Mouse (Mus musculus): ENCODE measurements around the gene 4930519P11Rik. TPM values are rescaled to one million over a fixed set of nuclear protein-coding genes. Genes with fewer than 3 reads are reported as not detected.

4930519P11Rik gene
- total and polyA plus RNA-seq, 2 experiments from 2014 or later, result not detected

DNA sequence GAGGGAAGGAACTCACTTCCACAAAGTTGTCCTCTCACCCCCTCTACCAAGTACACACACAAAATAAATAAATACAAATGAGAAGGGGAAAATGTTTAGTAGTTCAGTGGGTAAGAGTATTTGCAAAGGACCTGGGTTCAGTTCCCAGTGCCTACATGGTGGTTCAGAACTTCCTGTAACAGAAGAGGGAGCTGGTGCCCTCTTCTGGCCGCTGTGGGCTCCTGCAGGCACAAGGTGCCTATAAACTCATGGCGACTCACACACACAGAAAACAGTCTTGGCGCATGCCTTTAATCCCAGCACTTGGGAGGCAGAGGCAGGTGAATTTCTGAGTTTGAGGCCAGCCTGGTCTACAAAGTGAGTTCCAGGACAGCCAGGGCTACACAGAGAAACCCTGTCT, 25.3 kb upstream of the 4930519P11Rik start:
- DNase-seq (ENCODE audit: low spot score), result no peak
- no peaks in the 10 kb centered on the region for H3K4me1 ChIP-seq (ENCODE audit: control insufficient read depth, insufficient read depth)
- peaks cover 40% of the 10 kb centered on the region for H3K36me3 ChIP-seq (replicated peaks; ENCODE audit: control insufficient read depth, insufficient read depth, low read length)
- H3K4me2 ChIP-seq (ENCODE audit: low read depth, low read length), result no peak overlapping the region
- H3K27ac ChIP-seq (ENCODE audit: low read depth), result no peak overlapping the region
- TF ChIP-seq CTCF (IDR thresholded peaks at IDR 0.05; ENCODE audit: low read depth) (no peak), EP300 (IDR thresholded peaks at IDR 0.05; ENCODE audit: low read depth) (no peak)
- H3K9me3 ChIP-seq (replicated peaks; ENCODE audit: control insufficient read depth, low read length), result no peaks in the 10 kb centered on the region
- no peak overlapping the region for H3K4me3 ChIP-seq (ENCODE audit: low read depth, low read length)
- 89% methylated on average over 3 of the region's 3 CpGs for WGBS
- no peak for ATAC-seq (ENCODE audit: insufficient read depth, low read depth)
- no peak overlapping the region for H3K9ac ChIP-seq (replicated peaks; ENCODE audit: low read depth, low read length)
- H3K27me3 ChIP-seq (ENCODE audit: control insufficient read depth, insufficient read depth, low read length), result no peaks in the 10 kb centered on the region

DNA sequence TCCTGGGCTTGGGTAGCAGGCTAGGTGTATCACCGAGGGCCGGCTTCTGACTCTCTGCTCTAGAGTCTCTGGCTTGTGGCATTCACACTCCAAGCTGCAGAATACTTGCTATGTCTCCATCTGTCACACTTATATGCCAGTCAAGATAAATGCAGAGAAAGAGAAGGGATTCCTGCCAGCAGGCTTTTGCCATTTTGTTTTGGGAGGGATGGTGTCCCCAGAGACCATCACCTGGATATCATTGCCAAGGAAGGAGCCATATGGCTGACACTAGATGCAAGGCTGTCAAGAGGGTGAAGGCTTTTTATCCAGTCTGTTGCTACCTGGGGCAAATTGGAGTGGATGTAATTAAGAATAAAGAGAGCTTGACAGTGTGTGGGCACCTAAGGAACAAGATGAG, 22.6 kb upstream of the 4930519P11Rik start:
- no peak overlapping the region for H3K4me2 ChIP-seq (ENCODE audit: low read depth, low read length)
- H3K9me3 ChIP-seq (replicated peaks; ENCODE audit: control insufficient read depth, low read length), result no peaks in the 10 kb centered on the region
- H3K27ac ChIP-seq (ENCODE audit: low read depth), result no peak overlapping the region
- no peak for DNase-seq (ENCODE audit: low spot score)
- no peak overlapping the region for H3K4me3 ChIP-seq (ENCODE audit: low read depth, low read length)
- peaks cover 47% of the 10 kb centered on the region for H3K36me3 ChIP-seq (replicated peaks; ENCODE audit: control insufficient read depth, insufficient read depth, low read length)
- no peaks in the 10 kb centered on the region for H3K4me1 ChIP-seq (ENCODE audit: control insufficient read depth, insufficient read depth)
- ATAC-seq (ENCODE audit: insufficient read depth, low read depth), result no peak
- TF ChIP-seq CTCF (IDR thresholded peaks at IDR 0.05; ENCODE audit: low read depth) (no peak), EP300 (IDR thresholded peaks at IDR 0.05; ENCODE audit: low read depth) (no peak)
- H3K27me3 ChIP-seq (ENCODE audit: control insufficient read depth, insufficient read depth, low read length), result no peaks in the 10 kb centered on the region
- 76% methylated on average over 2 of the region's 2 CpGs for WGBS
- no peak overlapping the region for H3K9ac ChIP-seq (replicated peaks; ENCODE audit: low read depth, low read length)

DNA sequence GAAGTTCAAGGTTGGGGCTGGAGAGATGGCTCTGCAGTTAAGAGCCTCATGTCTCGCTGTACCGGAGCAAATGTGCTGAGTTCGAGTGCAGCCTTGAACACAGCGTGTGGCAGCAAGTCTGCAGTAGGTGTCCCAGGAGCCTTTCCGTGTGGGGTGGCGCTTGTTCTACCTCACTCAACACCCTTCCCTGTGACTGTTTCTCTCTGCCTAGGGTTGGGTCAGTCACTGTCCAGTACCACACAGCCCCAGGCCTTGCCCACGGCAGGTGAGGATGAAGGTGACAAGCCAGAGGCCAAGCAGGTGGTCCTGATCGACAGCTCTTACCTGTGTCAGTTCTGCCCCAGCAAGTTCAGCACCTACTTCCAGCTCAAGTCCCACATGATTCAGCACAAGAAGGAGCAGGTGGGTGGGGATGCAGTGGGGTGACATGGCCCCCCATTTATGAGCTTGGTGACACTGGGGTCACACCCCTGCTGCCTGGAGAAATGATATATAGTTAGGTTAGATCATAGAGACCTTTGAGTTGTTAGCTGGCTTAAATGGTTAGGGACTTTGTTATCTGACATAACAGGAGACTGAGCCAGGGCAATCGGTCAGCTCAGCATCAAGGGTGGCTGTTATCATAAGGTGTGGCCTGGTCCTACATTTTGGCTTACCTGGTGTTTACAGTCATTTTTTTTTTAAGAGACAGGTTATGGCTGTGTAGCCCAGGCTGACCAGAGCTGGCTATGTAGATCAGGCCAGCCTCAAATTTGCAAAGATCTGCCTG, 20.8 kb upstream of the 4930519P11Rik start:
- Histone ChIP-seq H3K9ac (replicated peaks; ENCODE audit: low read depth, low read length) (no peak overlapping the region), H3K4me2 (ENCODE audit: low read depth, low read length) (no peak overlapping the region), H3K4me3 (ENCODE audit: low read depth, low read length) (no peak overlapping the region), H3K9me3 (replicated peaks; ENCODE audit: control insufficient read depth, low read length) (no peaks in the 10 kb centered on the region), H3K27ac (ENCODE audit: low read depth) (no peak overlapping the region), H3K27me3 (ENCODE audit: control insufficient read depth, insufficient read depth, low read length) (no peaks in the 10 kb centered on the region), H3K36me3 (replicated peaks; ENCODE audit: control insufficient read depth, insufficient read depth, low read length) (peaks cover 55% of the 10 kb centered on the region), H3K4me1 (ENCODE audit: control insufficient read depth, insufficient read depth) (no peaks in the 10 kb centered on the region)
- no peak for ATAC-seq (ENCODE audit: insufficient read depth, low read depth)
- TF ChIP-seq CTCF (IDR thresholded peaks at IDR 0.05; ENCODE audit: low read depth), result no peak
- TF ChIP-seq EP300 (IDR thresholded peaks at IDR 0.05; ENCODE audit: low read depth), result no peak
- DNase-seq (ENCODE audit: low spot score), result no peak
- 88% methylated on average over 9 of the region's 9 CpGs for WGBS

DNA sequence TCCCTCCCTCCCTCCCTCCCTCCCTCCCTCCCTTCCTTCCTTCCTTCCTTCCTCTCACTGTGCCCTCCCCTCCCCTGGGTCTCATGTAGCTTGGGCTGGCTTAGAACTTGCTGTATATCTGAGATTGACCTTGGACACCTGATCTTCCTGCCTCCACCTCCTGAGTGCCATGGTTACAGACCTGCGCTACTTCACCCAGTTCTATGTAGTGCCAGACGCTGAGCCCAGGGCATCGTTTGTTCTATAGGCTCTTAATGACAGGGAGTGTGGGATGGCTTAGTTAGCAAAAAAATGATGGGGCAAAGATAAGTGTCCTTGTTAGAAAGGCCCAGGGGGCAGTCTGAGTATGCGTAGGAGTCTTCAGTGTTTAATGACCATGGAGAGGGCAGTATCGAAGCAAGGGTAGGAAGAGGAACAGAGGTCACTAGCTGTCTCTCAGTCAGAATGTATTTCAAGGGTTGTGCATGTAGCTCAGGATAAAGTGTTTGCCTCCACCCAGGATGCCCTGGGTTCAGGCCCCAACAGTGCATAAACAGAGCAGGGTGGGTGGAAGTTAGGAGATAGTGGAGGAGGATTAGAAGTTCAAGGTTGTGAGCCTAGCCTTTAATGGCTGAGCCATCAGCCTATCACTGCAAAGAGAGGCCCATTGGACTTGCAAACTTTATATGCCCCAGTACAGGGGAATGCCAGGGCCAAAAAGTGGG, 20.0 kb upstream of the 4930519P11Rik start:
- WGBS, result 85% methylated on average over 5 of the region's 5 CpGs
- no peak for ATAC-seq (ENCODE audit: insufficient read depth, low read depth)

DNA sequence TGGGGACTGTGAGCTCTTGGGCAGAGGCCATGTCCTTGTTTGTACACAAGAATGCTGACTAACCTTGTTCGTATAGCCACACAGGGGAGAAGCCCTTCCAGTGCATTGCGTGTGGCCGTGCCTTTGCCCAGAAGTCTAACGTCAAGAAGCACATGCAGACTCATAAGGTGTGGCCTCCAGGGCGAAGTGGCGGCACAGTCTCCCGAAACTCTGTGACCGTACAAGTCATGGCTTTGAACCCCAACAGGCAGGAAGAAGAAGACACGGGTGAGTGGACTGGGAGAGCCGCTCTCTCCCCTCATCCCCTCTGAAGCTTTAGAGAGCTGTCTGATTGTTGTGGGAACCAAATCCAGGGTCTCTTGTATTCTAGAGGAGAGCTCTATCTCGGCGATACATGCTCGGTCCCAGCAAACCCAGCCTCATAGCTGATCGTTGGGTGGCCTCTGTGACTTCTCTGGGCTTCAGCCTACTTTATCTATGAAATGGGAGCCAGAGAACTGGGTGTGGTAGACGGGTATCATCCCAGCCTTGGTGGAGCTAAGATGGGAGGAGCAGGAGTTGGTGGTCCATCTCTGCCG, 19.1 kb upstream of the 4930519P11Rik start:
- Histone ChIP-seq H3K36me3 (replicated peaks; ENCODE audit: control insufficient read depth, insufficient read depth, low read length) (peaks cover 46% of the 10 kb centered on the region), H3K27me3 (ENCODE audit: control insufficient read depth, insufficient read depth, low read length) (no peaks in the 10 kb centered on the region), H3K9ac (replicated peaks; ENCODE audit: low read depth, low read length) (no peak overlapping the region), H3K4me1 (ENCODE audit: control insufficient read depth, insufficient read depth) (no peaks in the 10 kb centered on the region), H3K4me3 (ENCODE audit: low read depth, low read length) (no peak overlapping the region), H3K9me3 (replicated peaks; ENCODE audit: control insufficient read depth, low read length) (no peaks in the 10 kb centered on the region), H3K27ac (ENCODE audit: low read depth) (no peak overlapping the region), H3K4me2 (ENCODE audit: low read depth, low read length) (no peak overlapping the region)
- DNase-seq (ENCODE audit: low spot score), result no peak
- 88% methylated on average over 16 of the region's 16 CpGs for whole genome bisulfite sequencing
- no peak for TF ChIP-seq CTCF (IDR thresholded peaks at IDR 0.05; ENCODE audit: low read depth)
- no peak for TF ChIP-seq EP300 (IDR thresholded peaks at IDR 0.05; ENCODE audit: low read depth)
- no peak for ATAC-seq (ENCODE audit: insufficient read depth, low read depth)

More for the DNA sequence above, 20.0 kb upstream of the 4930519P11Rik start:
- Histone ChIP-seq H3K27me3 (ENCODE audit: control insufficient read depth, insufficient read depth, low read length) (no peaks in the 10 kb centered on the region), H3K36me3 (replicated peaks; ENCODE audit: control insufficient read depth, insufficient read depth, low read length) (peaks cover 47% of the 10 kb centered on the region), H3K9me3 (replicated peaks; ENCODE audit: control insufficient read depth, low read length) (no peaks in the 10 kb centered on the region), H3K27ac (ENCODE audit: low read depth) (no peak overlapping the region), H3K4me3 (ENCODE audit: low read depth, low read length) (no peak overlapping the region), H3K4me2 (ENCODE audit: low read depth, low read length) (no peak overlapping the region), H3K9ac (replicated peaks; ENCODE audit: low read depth, low read length) (no peak overlapping the region), H3K4me1 (ENCODE audit: control insufficient read depth, insufficient read depth) (no peaks in the 10 kb centered on the region)
- DNase-seq (ENCODE audit: low spot score), result no peak
- TF ChIP-seq EP300 (IDR thresholded peaks at IDR 0.05; ENCODE audit: low read depth) (no peak), CTCF (IDR thresholded peaks at IDR 0.05; ENCODE audit: low read depth) (no peak)

Measured in heart, postnatal 0 days (tissue).